Mouse (Mus musculus) urinary bladder, postnatal 10 days (tissue): Measurements from ENCODE around the gene Tfrc.

Source experiments
- DNase-seq: peaks from one replicate; pipeline ENCODE4 v3.0.0; 2022; ENCODE audit warnings: low spot score

The Tfrc gene

GRCm38 (mm10) chr16:32608712-32609400 is at the start of gene Tfrc:
TSS of gene Tfrc (plus strand) at chr16:32608920.
- peak; percentile 82 for DNase-seq

DNA sequence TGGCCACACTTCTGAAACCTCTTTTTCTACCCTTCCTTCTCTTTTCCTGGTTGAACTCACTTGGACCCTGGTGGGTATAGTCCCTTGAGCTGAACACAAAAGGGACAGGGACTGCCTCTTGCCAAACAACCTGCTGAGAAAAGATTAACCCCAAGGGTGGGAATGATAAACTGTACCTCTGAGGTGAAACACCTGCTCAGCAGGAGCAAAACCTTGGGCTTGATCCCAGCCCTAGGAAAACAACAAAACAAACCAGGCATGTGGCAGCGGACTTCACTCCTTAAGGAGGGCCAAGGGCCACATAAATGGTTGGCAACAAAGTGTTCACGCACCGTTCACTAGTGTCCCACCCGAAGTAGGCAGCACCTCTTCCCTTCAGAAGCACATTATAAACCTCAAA is 49.2 kb upstream of the Tfrc start:
- no peak for DNase-seq

GRCm38 (mm10) chr16:32563056-32563793 is 45.5 kb upstream of the Tfrc start:
- no peak for DNase-seq

DNA sequence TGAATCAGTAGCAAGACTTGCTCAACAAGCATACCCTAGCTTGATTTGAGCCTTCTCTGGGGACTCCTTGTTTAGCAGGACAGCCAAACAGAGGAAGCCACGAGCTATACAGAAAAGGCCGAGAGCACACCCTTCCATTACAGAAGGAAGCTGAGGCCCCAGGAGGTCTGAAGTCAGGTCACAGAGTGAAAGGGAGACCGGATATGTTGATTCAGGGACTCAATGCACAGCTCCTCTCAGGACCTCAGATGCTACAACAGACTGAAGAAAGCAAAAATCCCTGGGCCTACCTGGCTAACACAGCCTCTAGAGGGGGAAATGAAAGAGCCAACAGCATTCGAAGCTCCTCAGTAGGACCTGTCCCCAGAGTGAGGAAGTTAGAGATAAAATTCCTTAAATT is 41.4 kb upstream of the Tfrc start:
- no peak for DNase-seq

DNA sequence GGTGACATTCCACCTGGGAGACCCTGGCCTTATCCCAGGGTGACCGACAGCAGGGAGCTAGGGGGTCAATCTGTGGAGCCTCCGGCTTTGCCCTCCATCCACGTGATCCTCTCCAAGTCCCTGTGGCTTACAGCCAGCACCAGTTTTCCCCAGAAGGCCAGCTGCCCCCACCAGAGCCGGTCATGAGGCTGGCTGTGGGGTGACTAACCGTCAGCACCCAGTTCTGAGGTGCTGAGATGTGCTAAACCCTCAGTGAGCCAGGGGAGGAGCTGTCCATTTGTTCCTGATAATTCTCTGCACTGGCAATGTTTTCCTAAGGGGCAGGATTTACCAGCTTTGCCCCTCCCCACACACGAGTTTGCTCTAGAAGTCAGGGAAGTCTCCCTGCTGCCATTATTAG is 40.3 kb upstream of the Tfrc start:
- no peak for DNase-seq

DNA sequence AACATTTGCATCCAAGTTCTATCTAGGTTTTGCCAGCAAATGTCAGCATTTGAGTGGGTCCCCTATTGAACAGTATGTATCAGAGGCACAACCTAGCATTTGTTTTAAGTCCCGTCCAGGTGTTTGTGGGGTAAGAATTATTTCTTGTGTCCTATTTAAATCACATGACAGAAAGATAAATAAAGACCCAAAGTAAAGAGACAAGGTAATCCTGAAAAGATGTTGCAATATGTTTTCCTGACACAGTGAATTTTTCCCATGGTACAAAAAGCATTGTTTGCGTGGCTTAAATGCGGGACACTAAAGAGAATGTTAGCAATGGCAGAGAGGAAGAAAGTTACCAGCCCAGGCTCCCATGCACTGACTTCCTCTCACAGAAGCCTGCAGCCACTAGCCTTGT is 38.7 kb upstream of the Tfrc start:
- DNase-seq = no peak

- no peak for DNase-seq
Measured at GRCm38 (mm10) chr16:32572528-32572927, 36.2 kb upstream of the Tfrc start.

- DNase-seq = no peak
Measured at GRCm38 (mm10) chr16:32586482-32586881, 22.2 kb upstream of the Tfrc start.

GRCm38 (mm10) chr16:32588568-32588967 is 20.2 kb upstream of the Tfrc start:
- no peak for DNase-seq

GRCm38 (mm10) chr16:32591521-32591920 is 17.2 kb upstream of the Tfrc start:
- no peak for DNase-seq

DNA sequence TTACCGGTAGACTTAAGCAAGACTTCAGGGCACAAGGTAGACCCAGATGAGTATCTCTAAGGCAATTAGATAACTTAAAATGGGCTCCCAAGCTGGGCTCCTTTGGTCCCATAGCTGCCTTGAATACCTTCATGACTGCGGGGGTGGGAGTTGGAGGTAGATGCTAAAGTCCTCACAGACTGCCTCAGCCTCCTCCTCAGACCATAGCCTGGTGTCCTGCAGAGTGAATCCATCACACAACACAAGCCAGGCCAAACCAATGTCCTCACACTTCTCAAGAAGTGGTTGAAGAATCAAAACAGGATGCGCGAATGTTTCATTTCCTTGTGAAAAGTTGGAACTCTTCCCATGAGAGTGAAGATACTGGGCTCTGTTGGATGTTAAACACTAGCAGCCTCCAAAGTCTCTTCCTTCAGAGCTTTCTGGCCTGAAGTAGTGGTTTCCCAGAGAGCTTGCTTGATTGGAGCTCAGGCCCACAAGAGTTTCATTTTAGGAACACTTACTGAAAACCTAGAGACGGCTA is 15.4 kb upstream of the Tfrc start:
- DNase-seq = no peak

- DNase-seq = no peak
Measured at GRCm38 (mm10) chr16:32593916-32594315, 14.8 kb upstream of the Tfrc start.

DNA sequence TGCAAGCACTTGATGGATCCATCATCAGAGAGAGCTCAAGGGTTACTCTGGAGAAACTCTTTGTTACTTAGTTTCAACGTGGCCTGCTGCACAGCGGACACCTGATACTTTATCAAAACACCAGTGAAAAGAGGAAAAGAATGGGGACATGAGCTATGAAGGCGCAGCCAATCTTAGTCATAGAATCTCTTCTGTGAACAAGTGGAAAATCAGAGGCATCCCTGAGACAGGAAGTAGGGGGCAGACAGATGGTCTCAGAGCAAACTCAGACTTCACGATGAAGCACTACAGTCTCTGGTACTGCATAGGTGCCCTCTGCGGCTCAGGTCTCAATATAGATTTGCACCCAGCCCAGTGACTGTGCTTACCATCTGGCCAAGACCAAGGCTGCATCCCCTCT is 14.0 kb upstream of the Tfrc start:
- no peak for DNase-seq

GRCm38 (mm10) chr16:32595142-32595855 is 13.4 kb upstream of the Tfrc start:
- no peak for DNase-seq

- DNase-seq = no peak
Measured at GRCm38 (mm10) chr16:32597909-32598381, 10.8 kb upstream of the Tfrc start.

DNA sequence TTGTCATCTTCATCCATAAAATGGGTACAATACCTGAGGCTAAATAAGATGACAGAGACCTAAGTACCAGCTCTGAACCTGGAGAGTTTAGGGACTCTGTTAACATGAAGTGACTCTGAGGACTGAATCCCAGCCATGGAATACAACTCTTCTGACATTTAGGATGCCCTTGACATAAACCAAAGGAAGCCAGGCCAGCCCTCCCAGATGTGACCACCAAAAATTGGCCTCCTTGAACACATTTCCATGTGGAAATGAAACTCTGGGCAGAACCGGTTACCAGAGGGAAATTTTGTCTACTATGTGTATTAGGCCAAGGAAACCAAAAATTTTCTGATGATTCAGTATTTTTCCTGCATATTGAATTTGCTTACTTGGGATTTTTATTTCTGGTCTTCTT is 9.6 kb upstream of the Tfrc start:
- DNase-seq = no peak

DNA sequence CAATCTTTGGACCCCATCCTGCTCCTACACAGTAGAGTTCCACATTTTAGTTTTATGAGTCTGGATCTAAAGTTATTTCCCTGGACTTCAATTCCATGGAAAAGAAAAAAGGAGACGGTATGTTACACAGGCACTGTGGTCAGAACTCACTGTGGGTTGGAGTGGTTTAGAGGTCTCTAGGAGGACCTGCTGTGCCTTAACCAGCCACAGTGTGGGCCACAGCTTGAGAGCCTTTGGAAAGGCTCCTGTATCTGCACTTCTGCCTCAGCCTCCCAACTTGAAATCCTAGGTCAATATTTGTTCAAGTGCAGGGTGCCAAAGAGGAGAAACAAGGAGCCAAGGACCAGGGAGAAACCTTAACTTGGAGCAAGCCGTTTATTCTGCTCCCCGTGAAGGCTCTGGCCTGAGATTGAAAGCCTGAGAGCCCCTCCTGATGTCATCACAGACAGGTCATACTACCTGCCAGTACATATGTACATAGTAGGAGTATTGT is 6.5 kb upstream of the Tfrc start:
- no peak for DNase-seq

- no peak for DNase-seq
Measured at GRCm38 (mm10) chr16:32607562-32608343, 967 bp upstream of the Tfrc start.

GRCm38 (mm10) chr16:32608344-32608711 is 392 bp upstream of the Tfrc start:
- DNase-seq = no peak

DNA sequence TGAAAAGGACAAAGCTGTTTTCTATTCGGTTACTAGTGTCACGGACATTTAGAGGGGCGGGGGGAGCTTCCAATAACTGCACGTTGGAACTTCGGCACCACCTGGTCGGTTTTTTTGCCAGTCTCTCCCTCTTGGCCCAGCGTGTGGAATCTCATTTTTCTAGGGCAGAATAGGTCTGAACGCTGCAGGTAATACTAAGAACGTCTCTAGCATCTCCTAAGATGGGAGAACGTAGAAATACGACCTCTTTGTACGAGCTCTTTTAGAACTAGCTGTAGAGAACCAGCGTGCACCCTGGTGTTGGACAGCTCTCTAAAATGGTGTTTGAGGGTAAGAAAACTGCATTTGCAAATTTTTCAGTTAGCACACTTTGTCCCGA is 670 bp downstream of the Tfrc start:
- no peak for DNase-seq

DNA sequence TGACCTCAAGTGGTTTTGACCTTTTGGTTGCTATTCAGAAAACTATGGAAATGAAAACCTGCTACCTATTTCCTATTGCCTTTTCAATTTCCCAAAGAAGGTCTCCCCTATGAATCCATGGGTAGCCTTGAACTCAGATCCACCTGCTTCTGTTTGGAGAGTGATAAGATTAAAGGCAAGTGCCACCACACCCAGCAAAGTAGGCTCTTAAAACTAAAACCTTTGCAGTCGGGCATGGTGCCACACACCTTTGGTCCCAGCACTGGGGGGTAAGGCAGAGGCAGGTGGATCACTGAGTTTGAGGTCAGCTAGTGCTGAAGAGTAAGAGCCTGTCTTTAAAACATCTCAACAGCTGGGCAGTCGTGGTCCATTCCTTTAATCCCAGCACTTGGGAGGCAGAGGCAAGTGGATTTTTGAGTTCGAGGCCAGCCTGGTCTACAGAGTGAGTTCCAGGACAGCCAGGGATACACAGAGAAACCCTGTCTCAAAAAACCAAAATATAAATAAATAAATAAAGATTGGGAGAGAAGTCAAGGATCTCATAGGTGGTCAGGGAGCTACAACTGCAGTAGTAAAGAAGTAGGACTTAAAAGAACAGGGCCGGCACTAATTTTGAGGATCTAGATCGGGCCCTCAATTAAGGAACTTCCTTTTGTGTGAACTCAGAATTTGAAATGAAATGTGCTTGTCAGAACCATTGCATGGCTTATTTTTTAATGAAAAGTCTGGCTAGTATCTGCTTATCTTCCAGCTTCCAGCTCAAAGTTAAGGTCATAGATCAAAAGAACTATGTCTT is 1.9 kb downstream of the Tfrc start:
- DNase-seq = no peak
